Mouse (Mus musculus): Measurements from ENCODE around the gene Padi6.

Padi6 gene

GRCm38 (mm10) chr4:140684881-140685303 is 57.6 kb downstream of the Padi6 start:
- peak; percentile 85 for DNase-seq (ENCODE audit: low read depth, low spot score)

- DNase-seq (ENCODE audit: low read depth, low spot score) = no peak
Measured at GRCm38 (mm10) chr4:140684141-140684871, 58.1 kb downstream of the Padi6 start.

GRCm38 (mm10) chr4:140683608-140684007 is 58.8 kb downstream of the Padi6 start:
- no peak for DNase-seq (ENCODE audit: low read depth, low spot score)

GRCm38 (mm10) chr4:140680731-140681397 is 61.6 kb downstream of the Padi6 start:
- DNase-seq (ENCODE audit: low read depth, low spot score) = no peak

- DNase-seq (ENCODE audit: low read depth, low spot score) = peak; percentile 95
Measured at GRCm38 (mm10) chr4:140679723-140680380, 62.6 kb downstream of the Padi6 start.

GRCm38 (mm10) chr4:140679038-140679437 is 63.4 kb downstream of the Padi6 start:
- peak; percentile 77 for DNase-seq (ENCODE audit: low read depth, low spot score)

Measured in R1 (cell line).